8 mouse cellular contexts compared by ENCODE assay signal in genomic region chr13:107890866-107891821, GRCm38 (mm10).
DNase-seq lines count a peak whose midpoint lies in the region; ATAC-seq and TF ChIP-seq lines count a peak whose summit lies in the region.

No protein-coding gene starts in this region.

- peak overlapping the region; percentile 76 for H3K9ac ChIP-seq in ES-E14 (ENCODE audit: insufficient read depth, low read depth, low read length, poor library complexity, severe bottlenecking)
- H3K9ac ChIP-seq in lung, postnatal 0 days (replicated peaks; ENCODE audit: low read depth): peak overlapping the region; percentile 80

- H3K36me3 ChIP-seq in ES-E14 (ENCODE audit: control insufficient read depth, insufficient read depth, low read length, poor library complexity, severe bottlenecking): no peaks in the 10 kb centered on the region
- no peaks in the 10 kb centered on the region for H3K36me3 ChIP-seq in lung, postnatal 0 days (ENCODE audit: insufficient read depth, low read length)

- no peaks in the 10 kb centered on the region for H3K9me3 ChIP-seq in ES-E14 (ENCODE audit: control insufficient read depth, insufficient read depth, low read depth, low read length)
- H3K9me3 ChIP-seq in lung, postnatal 0 days (ENCODE audit: low read length): no peaks in the 10 kb centered on the region

- H3K4me2 ChIP-seq in lung, postnatal 0 days (replicated peaks; ENCODE audit: low read depth, low read length): peak overlapping the region; percentile 86

- ATAC-seq in lung, postnatal 0 days: peak; percentile 35

- peak; percentile 46 for DNase-seq in ES-E14 (ENCODE audit: low read depth, low spot score)
- peak; percentile 60 to 72 for DNase-seq in cerebellum, adult 18-20 months
- peak; percentile 57 for DNase-seq in forelimb bud, embryonic 11.5 days (ENCODE audit: low read depth, low spot score)
- peak; percentile 79 for DNase-seq in heart, postnatal 4 days
- DNase-seq in layer of hippocampus, postnatal 14 days (ENCODE audit: low spot score in 2 of 2): peak; percentile 60 to 62
- peak; percentile 83 for DNase-seq in lung, postnatal 0 days (ENCODE audit: low spot score)
- DNase-seq in ovary, postnatal 10 days (ENCODE audit: low spot score): peak; percentile 49
- DNase-seq in thymus, postnatal 36 days: peak; percentile 60 to 65

- no peaks in the 10 kb centered on the region for H3K27me3 ChIP-seq in lung, postnatal 0 days (replicated peaks; ENCODE audit: insufficient read depth, low read length)

- TF ChIP-seq EP300 in lung, postnatal 0 days (IDR thresholded peaks at IDR 0.05): no peak

- in situ Hi-C loops in ES-E14 (cut with MboI; ENCODE audit: low sequenced_read_pairs in 2 of 2, unreplicated experiment in 2 of 2): no loop called here

- WGBS in lung, postnatal 0 days: 2% methylated on average over 78 of the region's 95 CpGs

- peak overlapping the region; percentile 48; the same call in 1 of the 2 replicates for H3K27ac ChIP-seq in ES-E14 (ENCODE audit: insufficient read depth, low read depth, low read length, poor library complexity, severe bottlenecking)
- H3K27ac ChIP-seq in lung, postnatal 0 days (ENCODE audit: low read length): peak overlapping the region; percentile 99

- peak overlapping the region; percentile 73 to 96 for H3K4me3 ChIP-seq in ES-E14 (ENCODE audit: insufficient read depth in 1 of 2, low read depth in 1 of 2, low read length in 2 of 2, poor library complexity in 1 of 2, severe bottlenecking in 1 of 2)
- peak overlapping the region; percentile 67 for H3K4me3 ChIP-seq in lung, postnatal 0 days (ENCODE audit: low read depth, low read length)

- peaks cover 0 to 3% of the 10 kb centered on the region in 2 experiments; a peak in 1 of 4 replicates for H3K4me1 ChIP-seq in ES-E14 (ENCODE audit: control insufficient read depth in 2 of 2, insufficient read depth in 2 of 2, low read length in 2 of 2, poor library complexity in 1 of 2)
- H3K4me1 ChIP-seq in lung, postnatal 0 days (ENCODE audit: insufficient read depth, low read depth, low read length): peaks cover 10% of the 10 kb centered on the region; the same call in 1 of the 2 replicates

- peak; percentile 61 for TF ChIP-seq CTCF in lung, postnatal 0 days (IDR thresholded peaks at IDR 0.05)

TF ChIP-seq in ES-E14, 5 proteins besides CTCF, POLR2A, EP300 and RAD21:
- TF ChIP-seq ZC3H11A (IDR thresholded peaks at IDR 0.05; ENCODE audit: borderline replicate concordance, low read depth, low read length): no peak
- TF ChIP-seq HCFC1 (IDR thresholded peaks at IDR 0.05; ENCODE audit: borderline replicate concordance, insufficient read depth, low read length): 0 out of 2 replicates have a peak, but pooled peaks have one; percentile 33
- TF ChIP-seq MAFK (IDR thresholded peaks at IDR 0.05; ENCODE audit: insufficient read depth, low read depth, low read length): no peak
- TF ChIP-seq ZNF384 (IDR thresholded peaks at IDR 0.05; ENCODE audit: low read depth, low read length): no peak
TF ChIP-seq in ES-E14: peak in this region for 1.

Comparison
In these comparisons a context has a peak if more than half of its experiments do, and no peak if none do; other contexts are left out.
1. Peak in every context shown above with its lines: DNase-seq, ATAC-seq, H3K4me3 ChIP-seq and H3K27ac ChIP-seq.